Mouse (Mus musculus) neural tube, embryonic 11.5 days (tissue): ENCODE data around the gene Wipf3. TPM values are rescaled to one million over a fixed set of nuclear protein-coding genes. Genes with fewer than 3 reads are reported as not detected.

Experiments used
- ATAC-seq: fragments of 200-750 bp; cut with Nextera tagmentation; 2 replicates; pipeline ENCODE4 v1.8.0; 2017; ENCODE audit warnings: moderate number of reproducible peaks, mild to moderate bottlenecking, moderate TSS enrichment, moderate library complexity; ENCODE audit not compliant: insufficient read depth, low FRiP score, low TSS enrichment
- DNase-seq: peaks from one replicate; pipeline ENCODE4 v3.0.0-alpha.2; 2015; ENCODE audit warnings: low spot score
- H3K27ac ChIP-seq: fragments of 300-500 bp; sonication (generic); 2 replicates; pipeline ENCODE4 v1.5.1; 2014; ENCODE audit warnings: low read depth, mild to moderate bottlenecking, low read length
- H3K27me3 ChIP-seq: fragments of 300-500 bp; sonication (generic); 2 replicates; pipeline ENCODE4 v1.6.1; 2014; ENCODE audit warnings: mild to moderate bottlenecking, low read length, mixed read lengths; ENCODE audit not compliant: control insufficient read depth, insufficient read depth
- H3K36me3 ChIP-seq: fragments of 300-500 bp; sonication (generic); 2 replicates; pipeline ENCODE4 v1.6.1; 2014; ENCODE audit warnings: mild to moderate bottlenecking, low read length, moderate library complexity, mixed read lengths; ENCODE audit not compliant: control insufficient read depth, insufficient read depth
- H3K4me1 ChIP-seq: fragments of 300-500 bp; sonication (generic); 2 replicates; pipeline ENCODE4 v1.6.1; 2014; ENCODE audit warnings: low read length, mixed read lengths; ENCODE audit not compliant: control insufficient read depth, insufficient read depth
- H3K4me2 ChIP-seq: fragments of 300-500 bp; sonication (generic); 2 replicates; pipeline ENCODE4 v1.6.1; 2014; ENCODE audit warnings: low read depth, mild to moderate bottlenecking, moderate library complexity
- H3K4me3 ChIP-seq: fragments of 300-500 bp; sonication (generic); 2 replicates; pipeline ENCODE4 v1.5.1; 2014; ENCODE audit warnings: low read depth, low read length
- H3K9ac ChIP-seq: fragments of 300-500 bp; sonication (generic); 2 replicates; pipeline ENCODE4 v1.6.1; 2014; ENCODE audit warnings: mild to moderate bottlenecking, low read length
- H3K9me3 ChIP-seq: fragments of 300-500 bp; sonication (generic); 2 replicates; pipeline ENCODE4 v1.6.1; 2016; ENCODE audit warnings: low read length; ENCODE audit not compliant: control insufficient read depth
- WGBS: fragments of 180-500 bp; shearing (Covaris S2); extraction: QIAGEN DNeasy Blood & Tissue Kit; methylation state at CpG from one replicate; pipeline ENCODE4 v1.1.7; 2014; 5-methylcytosine and 5-hydroxymethylcytosine counted together
- polyA plus RNA-seq: library from polyadenylated mRNA; unstranded; fragments of >200 nt; fragmentation: Nextera tagmentation; extraction: Ambion mirVana; gene quantifications from 2 replicates; pipeline ENCODE4 v1.2.1, GENCODE M21; 2014

Gene Wipf3
- polyA plus RNA-seq, 1 experiment from 2014 or later, result 0.80 TPM

GRCm38 (mm10) chr6:54518758-54519157 lies 89.4 kb downstream of the Wipf3 start:
- no peaks in the 10 kb centered on the region for H3K36me3 ChIP-seq
- DNase-seq, result no peak
- H3K4me1 ChIP-seq, result no peaks in the 10 kb centered on the region
- no peak overlapping the region for H3K27ac ChIP-seq
- H3K27me3 ChIP-seq, result no peaks in the 10 kb centered on the region
- 66% methylated on average over 5 of the region's 5 CpGs for WGBS
- no peak overlapping the region for H3K4me2 ChIP-seq
- H3K9ac ChIP-seq, result no peak overlapping the region
- no peak overlapping the region for H3K4me3 ChIP-seq
- no peak for ATAC-seq
- no peaks in the 10 kb centered on the region for H3K9me3 ChIP-seq

- Histone ChIP-seq H3K9me3 (no peaks in the 10 kb centered on the region), H3K27ac (no peak overlapping the region), H3K9ac (no peak overlapping the region), H3K4me3 (no peak overlapping the region), H3K4me1 (no peaks in the 10 kb centered on the region), H3K27me3 (no peaks in the 10 kb centered on the region), H3K36me3 (no peaks in the 10 kb centered on the region), H3K4me2 (no peak overlapping the region)
- WGBS, result 94% methylated on average over 8 of the region's 8 CpGs
- DNase-seq, result no peak
- no peak for ATAC-seq
These were observed 99.3 kb downstream of the Wipf3 start for GRCm38 (mm10) chr6:54528666-54529065.

GRCm38 (mm10) chr6:54530182-54530581 lies 100.8 kb downstream of the Wipf3 start:
- DNase-seq, result no peak
- Histone ChIP-seq H3K4me2 (no peak overlapping the region), H3K27me3 (no peaks in the 10 kb centered on the region), H3K4me3 (no peak overlapping the region), H3K27ac (no peak overlapping the region), H3K36me3 (no peaks in the 10 kb centered on the region), H3K9ac (no peak overlapping the region), H3K9me3 (no peaks in the 10 kb centered on the region), H3K4me1 (no peaks in the 10 kb centered on the region)
- WGBS, result 83% methylated on average over 2 of the region's 2 CpGs
- ATAC-seq, result no peak

- Histone ChIP-seq H3K36me3 (no peaks in the 10 kb centered on the region), H3K27me3 (no peaks in the 10 kb centered on the region), H3K9me3 (no peaks in the 10 kb centered on the region), H3K27ac (no peak overlapping the region), H3K4me2 (no peak overlapping the region), H3K4me1 (no peaks in the 10 kb centered on the region), H3K4me3 (no peak overlapping the region), H3K9ac (no peak overlapping the region)
- WGBS, result 66% methylated on average over 8 of the region's 8 CpGs
- ATAC-seq (no peak), DNase-seq (no peak)
These were observed 101.7 kb downstream of the Wipf3 start for GRCm38 (mm10) chr6:54531048-54531481.

GRCm38 (mm10) chr6:54535485-54535884 lies 106.1 kb downstream of the Wipf3 start:
- no peaks in the 10 kb centered on the region for H3K27me3 ChIP-seq
- H3K9ac ChIP-seq, result no peak overlapping the region
- H3K9me3 ChIP-seq, result no peaks in the 10 kb centered on the region
- no peaks in the 10 kb centered on the region for H3K36me3 ChIP-seq
- peaks cover 17% of the 10 kb centered on the region for H3K4me1 ChIP-seq
- DNase-seq (no peak), ATAC-seq (no peak)
- WGBS, result 94% methylated on average over 4 of the region's 4 CpGs
- H3K27ac ChIP-seq, result no peak overlapping the region
- no peak overlapping the region for H3K4me3 ChIP-seq
- no peak overlapping the region for H3K4me2 ChIP-seq

- 88% methylated on average over 7 of the region's 7 CpGs for WGBS
- Histone ChIP-seq H3K27me3 (no peaks in the 10 kb centered on the region), H3K9me3 (no peaks in the 10 kb centered on the region), H3K4me2 (no peak overlapping the region), H3K4me3 (no peak overlapping the region), H3K4me1 (peaks cover 18% of the 10 kb centered on the region), H3K27ac (no peak overlapping the region), H3K36me3 (no peaks in the 10 kb centered on the region), H3K9ac (no peak overlapping the region)
- DNase-seq, result no peak
- no peak for ATAC-seq
These were observed 107.7 kb downstream of the Wipf3 start for GRCm38 (mm10) chr6:54537053-54537452.

- Histone ChIP-seq H3K36me3 (no peaks in the 10 kb centered on the region), H3K27me3 (no peaks in the 10 kb centered on the region), H3K4me2 (no peak overlapping the region), H3K9me3 (no peaks in the 10 kb centered on the region), H3K4me1 (peaks cover 18% of the 10 kb centered on the region), H3K9ac (no peak overlapping the region), H3K27ac (no peak overlapping the region), H3K4me3 (no peak overlapping the region)
- WGBS, result 8% methylated on average over 3 of the region's 3 CpGs
- ATAC-seq (peak; percentile 41; the same call in 1 of the 2 replicates), DNase-seq (peak; percentile 33)
These were observed 109.4 kb downstream of the Wipf3 start for GRCm38 (mm10) chr6:54538773-54539173.

- Histone ChIP-seq H3K4me3 (no peak overlapping the region), H3K36me3 (no peaks in the 10 kb centered on the region), H3K4me1 (peaks cover 18% of the 10 kb centered on the region), H3K4me2 (no peak overlapping the region), H3K27ac (no peak overlapping the region), H3K9me3 (no peaks in the 10 kb centered on the region), H3K9ac (no peak overlapping the region), H3K27me3 (no peaks in the 10 kb centered on the region)
- WGBS, result 80% methylated on average over 7 of the region's 7 CpGs
- DNase-seq (no peak), ATAC-seq (no peak)
These were observed 110.0 kb downstream of the Wipf3 start for GRCm38 (mm10) chr6:54539396-54539795.

GRCm38 (mm10) chr6:54540252-54540887 lies 111.0 kb downstream of the Wipf3 start:
- Histone ChIP-seq H3K27me3 (no peaks in the 10 kb centered on the region), H3K4me2 (no peak overlapping the region), H3K27ac (no peak overlapping the region), H3K36me3 (no peaks in the 10 kb centered on the region), H3K4me1 (peaks cover 18% of the 10 kb centered on the region), H3K4me3 (no peak overlapping the region), H3K9ac (no peak overlapping the region), H3K9me3 (no peaks in the 10 kb centered on the region)
- DNase-seq (no peak), ATAC-seq (no peak)
- WGBS, result 76% methylated on average over 9 of the region's 9 CpGs
